Mouse (Mus musculus): ENCODE data around the gene Eci3. TPM values are rescaled to one million over a fixed set of nuclear protein-coding genes. Genes with fewer than 3 reads are reported as not detected.
"Not testable (repeated sequence)": the region's sequence is repeated elsewhere in the genome, so short reads cannot be mapped to it uniquely, and the experiment has no call there.

The Eci3 gene
- total and polyA plus RNA-seq, 2 experiments: 2.2 to 7.0 TPM

DNA sequence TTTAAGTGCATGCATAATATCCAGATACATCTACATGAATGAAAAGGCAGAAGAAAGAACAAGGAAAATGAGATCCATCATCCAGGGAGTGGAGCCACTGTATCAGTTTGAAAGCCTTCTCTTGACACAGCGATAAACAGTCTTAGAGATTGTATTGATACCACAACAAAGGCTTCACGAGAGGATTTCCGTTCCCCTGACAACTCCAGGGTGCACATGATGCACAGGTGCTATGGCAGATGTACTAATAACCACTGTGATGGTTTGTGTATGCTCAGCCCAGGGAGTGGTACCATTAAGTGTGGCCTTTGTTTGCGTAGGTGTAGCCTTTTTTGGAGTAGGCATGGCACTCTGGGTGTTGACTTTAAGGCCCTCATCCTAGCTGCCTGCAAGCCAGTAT is 6.7 kb downstream of the Eci3 start:
- 88% methylated on average over 4 of the region's 4 CpGs for WGBS
- TF ChIP-seq CTCF (IDR thresholded peaks at IDR 0.05; ENCODE audit: low read depth, low read length) (no peak), POLR2A (IDR thresholded peaks at IDR 0.05; ENCODE audit: extremely low read depth, insufficient read depth, low read length) (no peak)
- H3K4me3 ChIP-seq (ENCODE audit: insufficient read depth, low read depth, low read length): no peak overlapping the region

DNA sequence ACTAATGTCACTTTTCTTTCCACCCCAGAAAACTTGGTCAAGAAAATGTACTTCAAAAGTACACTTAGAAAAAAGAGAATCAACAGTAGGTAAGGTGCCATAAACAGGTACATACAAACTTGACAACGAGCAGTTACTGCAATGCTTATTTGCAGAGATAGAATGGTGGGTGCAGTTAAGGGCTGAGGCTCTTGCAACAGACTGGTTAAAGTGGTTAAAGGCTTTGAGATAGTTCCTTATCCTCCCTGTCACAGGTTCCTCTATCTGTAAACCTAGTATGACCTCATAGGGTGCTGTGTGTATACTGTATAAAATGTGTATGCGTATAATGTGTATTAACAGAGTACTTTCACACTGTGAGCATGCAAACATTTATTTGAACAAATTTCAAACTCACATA is 12.2 kb downstream of the Eci3 start:
- WGBS: 90% methylated on average over 2 of the region's 2 CpGs
- H3K4me3 ChIP-seq (ENCODE audit: insufficient read depth, low read depth, low read length); H3K27ac ChIP-seq (replicated peaks; ENCODE audit: insufficient read depth, low read depth, low read length); H3K27me3 ChIP-seq (ENCODE audit: control insufficient read depth, insufficient read depth, low read length); H3K4me1 ChIP-seq (ENCODE audit: control insufficient read depth, insufficient read depth, low read length); H3K36me3 ChIP-seq (ENCODE audit: control insufficient read depth, insufficient read depth, low read length); DNase-seq (ENCODE audit: extremely low read depth, low read depth, low spot score); H3K9ac ChIP-seq (ENCODE audit: low read depth, low read length); H3K79me2 ChIP-seq (ENCODE audit: control insufficient read depth, insufficient read depth, low read length): not testable (repeated sequence)

More for the DNA sequence above, 6.7 kb downstream of the Eci3 start:
- Histone ChIP-seq H3K36me3 (ENCODE audit: control insufficient read depth, insufficient read depth, low read length) (no peaks in the 10 kb centered on the region), H3K4me1 (ENCODE audit: control insufficient read depth, insufficient read depth, low read length) (peaks cover 5% of the 10 kb centered on the region; the same call in 1 of the 2 replicates), H3K27me3 (ENCODE audit: control insufficient read depth, insufficient read depth, low read length) (no peaks in the 10 kb centered on the region; the same call in 1 of the 2 replicates), H3K9ac (ENCODE audit: low read depth, low read length) (no peak overlapping the region), H3K27ac (replicated peaks; ENCODE audit: insufficient read depth, low read depth, low read length) (no peak overlapping the region), H3K79me2 (ENCODE audit: control insufficient read depth, insufficient read depth, low read length) (no peaks in the 10 kb centered on the region)
- no peak for DNase-seq (ENCODE audit: extremely low read depth, low read depth, low spot score)

DNA sequence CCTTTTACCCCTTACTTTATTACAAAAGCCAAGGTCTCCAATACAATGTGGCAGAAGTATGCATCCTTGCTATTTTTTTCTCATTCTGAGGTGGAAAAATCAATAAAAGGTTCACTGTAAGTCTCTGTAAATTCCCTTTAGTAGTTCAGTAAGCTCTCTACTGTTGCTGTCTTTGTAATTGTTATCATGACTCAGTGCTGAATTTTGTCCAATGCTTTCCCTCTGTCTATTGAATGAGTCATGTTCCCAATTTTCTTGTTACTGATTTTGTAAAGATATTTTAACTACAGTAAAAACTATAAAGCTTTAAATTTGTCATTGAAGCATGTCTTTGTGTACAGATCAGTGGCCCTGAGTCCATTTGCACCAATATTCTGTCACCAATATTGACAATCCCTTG is 21.2 kb downstream of the Eci3 start:
- no peak overlapping the region for H3K27ac ChIP-seq (replicated peaks; ENCODE audit: insufficient read depth, low read depth, low read length)
- TF ChIP-seq CTCF (IDR thresholded peaks at IDR 0.05; ENCODE audit: low read depth, low read length): no peak
- no peak for TF ChIP-seq POLR2A (IDR thresholded peaks at IDR 0.05; ENCODE audit: extremely low read depth, insufficient read depth, low read length)
- no peaks in the 10 kb centered on the region for H3K27me3 ChIP-seq (ENCODE audit: control insufficient read depth, insufficient read depth, low read length)
- DNase-seq (ENCODE audit: extremely low read depth, low read depth, low spot score): no peak
- no peak overlapping the region for H3K9ac ChIP-seq (ENCODE audit: low read depth, low read length)
- no peaks in the 10 kb centered on the region for H3K79me2 ChIP-seq (ENCODE audit: control insufficient read depth, insufficient read depth, low read length)
- H3K4me1 ChIP-seq (ENCODE audit: control insufficient read depth, insufficient read depth, low read length): no peaks in the 10 kb centered on the region
- no peaks in the 10 kb centered on the region for H3K36me3 ChIP-seq (ENCODE audit: control insufficient read depth, insufficient read depth, low read length)
- no peak overlapping the region for H3K4me3 ChIP-seq (ENCODE audit: insufficient read depth, low read depth, low read length)

DNA sequence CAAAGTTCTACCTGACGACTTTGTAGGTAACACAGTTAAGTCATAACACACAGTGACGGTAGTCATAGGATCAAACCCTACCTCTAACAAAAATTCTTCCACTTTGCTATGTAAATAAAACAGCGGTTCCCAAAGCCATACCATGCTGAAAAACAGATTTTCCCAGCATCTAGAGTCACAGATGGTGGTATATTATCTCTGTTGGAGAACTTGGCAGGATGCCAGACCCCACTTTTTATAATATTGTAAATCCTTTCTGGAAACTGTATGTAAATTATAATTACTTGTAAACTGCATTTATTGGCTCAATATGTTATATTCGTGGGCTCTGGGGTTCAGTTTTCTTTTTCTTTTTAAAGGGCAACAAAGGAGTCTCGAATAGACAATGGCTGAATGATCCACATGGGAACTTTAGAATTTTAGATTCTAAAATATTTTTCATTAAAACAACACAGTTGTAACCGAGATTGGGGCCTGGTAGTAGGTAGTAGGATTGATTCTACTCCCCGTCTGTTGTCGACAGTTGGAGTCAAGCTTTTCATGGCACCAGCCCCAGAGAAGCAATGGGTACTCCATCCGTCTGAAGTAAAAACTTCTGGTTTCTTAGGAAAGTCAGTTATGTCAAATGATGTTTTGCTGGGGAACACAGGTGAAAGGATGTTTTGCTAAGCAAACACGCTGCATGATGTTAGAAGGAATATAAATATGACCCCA is 28.5 kb downstream of the Eci3 start:
- no peaks in the 10 kb centered on the region for H3K4me1 ChIP-seq (ENCODE audit: control insufficient read depth, insufficient read depth, low read length)
- DNase-seq (ENCODE audit: extremely low read depth, low read depth, low spot score): no peak
- no peak overlapping the region for H3K4me3 ChIP-seq (ENCODE audit: insufficient read depth, low read depth, low read length)
- TF ChIP-seq CTCF (IDR thresholded peaks at IDR 0.05; ENCODE audit: low read depth, low read length): no peak
- H3K27me3 ChIP-seq (ENCODE audit: control insufficient read depth, insufficient read depth, low read length): no peaks in the 10 kb centered on the region
- no peaks in the 10 kb centered on the region for H3K36me3 ChIP-seq (ENCODE audit: control insufficient read depth, insufficient read depth, low read length)
- H3K27ac ChIP-seq (replicated peaks; ENCODE audit: insufficient read depth, low read depth, low read length): no peak overlapping the region
- no peaks in the 10 kb centered on the region for H3K79me2 ChIP-seq (ENCODE audit: control insufficient read depth, insufficient read depth, low read length)
- no peak overlapping the region for H3K9ac ChIP-seq (ENCODE audit: low read depth, low read length)
- WGBS: 87% methylated on average over 10 of the region's 10 CpGs

DNA sequence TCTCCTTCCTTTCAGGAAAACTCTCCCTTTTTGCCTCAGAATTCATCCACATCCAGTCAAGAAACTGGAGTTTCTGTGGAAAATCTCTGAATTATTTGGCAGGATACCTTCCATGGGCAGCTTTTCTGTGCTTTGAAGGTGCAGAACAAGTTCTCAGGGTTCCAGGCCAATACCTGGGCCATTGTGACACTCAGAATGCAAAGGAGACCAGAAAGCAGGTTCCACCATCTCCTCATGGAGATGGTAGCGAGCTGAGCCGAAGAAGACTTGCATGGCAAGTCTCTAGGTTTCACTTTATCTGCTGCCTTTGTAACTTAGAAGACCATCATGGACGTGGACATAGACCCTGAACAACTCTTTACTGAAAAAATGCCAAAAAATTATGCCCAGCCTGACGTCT is 39.4 kb downstream of the Eci3 start, which contains the start of the genes Fam217a and 4933417A18Rik:
Gene Fam217a, minus strand, starts transcription at position 101 of the 400 bp plus-strand sequence.
Gene 4933417A18Rik, plus strand, starts transcription at position 200 of the 400 bp plus-strand sequence.
- H3K27ac ChIP-seq (replicated peaks; ENCODE audit: insufficient read depth, low read depth, low read length): no peak within 1 kb of the TSS
- no peak within 1 kb of the TSS for H3K9ac ChIP-seq (ENCODE audit: low read depth, low read length)
- DNase-seq (ENCODE audit: extremely low read depth, low read depth, low spot score): no peak
- no peak within 1 kb of the TSS for H3K4me3 ChIP-seq (ENCODE audit: insufficient read depth, low read depth, low read length)
- H3K4me1 ChIP-seq (ENCODE audit: control insufficient read depth, insufficient read depth, low read length): no peaks in the 10 kb centered on the region
- H3K36me3 ChIP-seq (ENCODE audit: control insufficient read depth, insufficient read depth, low read length): no peaks in the 10 kb centered on the region
- no peak for TF ChIP-seq CTCF (IDR thresholded peaks at IDR 0.05; ENCODE audit: low read depth, low read length)
- no peak for TF ChIP-seq POLR2A (IDR thresholded peaks at IDR 0.05; ENCODE audit: extremely low read depth, insufficient read depth, low read length)
- H3K27me3 ChIP-seq (ENCODE audit: control insufficient read depth, insufficient read depth, low read length): no peaks in the 10 kb centered on the region
- no peaks in the 10 kb centered on the region for H3K79me2 ChIP-seq (ENCODE audit: control insufficient read depth, insufficient read depth, low read length)
- WGBS: 75% methylated on average over 4 of the region's 4 CpGs

DNA sequence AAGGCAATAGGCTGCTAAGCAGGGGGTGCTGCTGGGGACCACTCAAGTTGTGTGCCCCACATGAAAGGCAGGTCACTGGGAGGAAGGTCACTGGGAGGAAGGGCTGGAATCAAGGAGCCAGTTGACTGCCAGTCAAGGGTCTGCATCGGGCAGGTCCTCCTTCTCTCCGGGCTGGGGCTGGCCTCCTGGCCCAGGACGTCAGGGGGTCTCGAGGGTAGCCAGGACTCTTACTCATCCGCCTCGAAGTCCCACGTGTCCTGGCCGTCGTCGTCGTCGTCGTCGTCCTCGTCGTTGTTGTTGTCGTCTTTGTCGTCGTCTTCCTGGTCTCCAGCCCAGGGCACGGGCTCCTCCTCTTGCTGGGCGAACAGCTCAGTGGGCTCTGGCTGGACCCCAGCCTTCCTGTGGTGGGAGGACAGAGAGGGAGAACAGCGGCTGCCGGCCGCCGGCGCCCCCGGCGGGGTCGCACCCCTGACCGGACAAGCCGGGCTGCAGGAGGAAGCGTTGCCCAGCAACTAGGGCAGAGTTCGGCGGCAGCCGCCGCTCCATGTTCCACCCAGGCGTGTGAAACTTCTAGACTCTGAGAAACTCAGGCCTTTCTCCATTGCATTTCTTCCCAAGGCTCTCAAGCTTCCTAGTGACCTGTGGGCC is 47.0 kb downstream of the Eci3 start:
- no peaks in the 10 kb centered on the region for H3K4me1 ChIP-seq (ENCODE audit: control insufficient read depth, insufficient read depth, low read length)
- H3K27ac ChIP-seq (replicated peaks; ENCODE audit: insufficient read depth, low read depth, low read length): no peak overlapping the region
- H3K79me2 ChIP-seq (ENCODE audit: control insufficient read depth, insufficient read depth, low read length): no peaks in the 10 kb centered on the region
- 20% methylated on average over 37 of the region's 37 CpGs for WGBS
- no peak for TF ChIP-seq CTCF (IDR thresholded peaks at IDR 0.05; ENCODE audit: low read depth, low read length)
- no peak for TF ChIP-seq POLR2A (IDR thresholded peaks at IDR 0.05; ENCODE audit: extremely low read depth, insufficient read depth, low read length)
- DNase-seq (ENCODE audit: extremely low read depth, low read depth, low spot score): no peak
- H3K4me3 ChIP-seq (ENCODE audit: insufficient read depth, low read depth, low read length): peak overlapping the region; percentile 9; the same call in 1 of the 2 replicates
- no peaks in the 10 kb centered on the region for H3K36me3 ChIP-seq (ENCODE audit: control insufficient read depth, insufficient read depth, low read length)
- 0 out of 2 replicates have a peak, but pooled peaks cover 3% of the 10 kb centered on the region for H3K27me3 ChIP-seq (ENCODE audit: control insufficient read depth, insufficient read depth, low read length)
- no peak overlapping the region for H3K9ac ChIP-seq (ENCODE audit: low read depth, low read length)
